Mouse (Mus musculus) liver, embryonic 14.5 days (tissue): Measurements from ENCODE around the gene Pdhx. TPM values are rescaled to one million over a fixed set of nuclear protein-coding genes. Genes with fewer than 3 reads are reported as not detected.

Experiments
- ATAC-seq: fragments of 200-750 bp; cut with Nextera tagmentation; 2 replicates; pipeline ENCODE4 v1.8.0; 2017; ENCODE audit warnings: moderate number of reproducible peaks, mild to moderate bottlenecking, moderate library complexity; ENCODE audit not compliant: insufficient read depth
- DNase-seq, 3 experiments: peaks; one replicate each; pipeline ENCODE4 v3.0.0-alpha.2; 2012 to 2013; ENCODE audit warnings: low read depth in 3 of 3, low spot score in 3 of 3
- H3K27ac ChIP-seq: fragments of 300-500 bp; sonication (generic); 2 replicates; pipeline ENCODE4 v1.5.1; 2014; ENCODE audit warnings: moderate library complexity, mild to moderate bottlenecking, control low read depth, inconsistent platforms
- H3K27me3 ChIP-seq: fragments of 300-500 bp; sonication (generic); 2 replicates; pipeline ENCODE4 v1.6.1; 2014; ENCODE audit warnings: mild to moderate bottlenecking, low read length, moderate library complexity; ENCODE audit not compliant: control insufficient read depth, insufficient read depth
- H3K36me3 ChIP-seq: fragments of 300-500 bp; sonication (generic); replicated peaks from 2 replicates; pipeline ENCODE4 v1.6.1; 2014; ENCODE audit warnings: low read depth; ENCODE audit not compliant: control insufficient read depth, insufficient read depth
- H3K4me1 ChIP-seq, 2 experiments: fragments of 200-500 bp in 1 of 2; fragments of 300-500 bp in 1 of 2; sonication (generic) in 1 of 2; replicated peaks; 2 replicates each; pipeline ENCODE4 v1.6.1; 2012 to 2014; ENCODE audit warnings: antibody characterized with exemption in 1 of 2, inconsistent platforms in 1 of 2, low read length in 1 of 2; ENCODE audit not compliant: control insufficient read depth in 2 of 2, insufficient read depth in 2 of 2
- H3K4me2 ChIP-seq: fragments of 300-500 bp; sonication (generic); 2 replicates; pipeline ENCODE4 v1.6.1; 2014; ENCODE audit warnings: low read depth, mild to moderate bottlenecking, control low read depth, moderate library complexity
- H3K4me3 ChIP-seq, 2 experiments: fragments of 200-500 bp in 1 of 2; fragments of 300-500 bp in 1 of 2; sonication (generic) in 1 of 2; 2 replicates each; pipeline ENCODE4 v1.5.1; 2012 to 2014; ENCODE audit warnings: low read depth in 2 of 2, low read length in 2 of 2, mild to moderate bottlenecking in 2 of 2, control low read depth in 1 of 2, inconsistent platforms in 1 of 2, moderate library complexity in 1 of 2; ENCODE audit not compliant: insufficient read depth in 1 of 2
- H3K9ac ChIP-seq: fragments of 300-500 bp; sonication (generic); replicated peaks from 2 replicates; pipeline ENCODE4 v1.6.1; 2014; ENCODE audit warnings: mild to moderate bottlenecking, control low read depth, moderate library complexity
- H3K9me3 ChIP-seq: fragments of 300-500 bp; sonication (generic); 2 replicates; pipeline ENCODE4 v1.6.1; 2016; ENCODE audit warnings: low read length, mixed read lengths; ENCODE audit not compliant: control insufficient read depth
- CTCF ChIP-seq: IDR thresholded peaks from 2 replicates; pipeline ENCODE4 v1.5.1; 2016; ENCODE audit warnings: antibody characterized with exemption, low read depth, control low read depth
- EP300 ChIP-seq: IDR thresholded peaks from 2 replicates; pipeline ENCODE4 v1.6.1; 2016; ENCODE audit warnings: antibody characterized with exemption, low read depth
- WGBS: fragments of 180-500 bp; shearing (Covaris S2); extraction: QIAGEN DNeasy Blood & Tissue Kit; methylation state at CpG from one replicate; pipeline ENCODE4 v1.1.7; 2014; ENCODE audit not compliant: insufficient replicate concordance; 5-methylcytosine and 5-hydroxymethylcytosine counted together
- polyA plus RNA-seq, 2 experiments: library from polyadenylated mRNA; depleted of rRNA in 1 of 2; stranded (reverse) in 1 of 2; unstranded in 1 of 2; fragments of >200 nt; fragmentation: Nextera tagmentation in 1 of 2; extraction: Ambion mirVana in 1 of 2; gene quantifications; 2 replicates each; pipeline versions ENCODE4 v1.2.1 to v1.2.3; 2012 to 2014

The Pdhx gene
- polyA plus RNA-seq, 2 experiments: 16.0 to 23.8 TPM

- no peaks in the 10 kb centered on the region for H3K9me3 ChIP-seq
- no peak overlapping the region for H3K4me3 ChIP-seq
- 0 out of 4 replicates have a peak, but pooled peaks cover 0 to 2% of the 10 kb centered on the region in 2 experiments for H3K4me1 ChIP-seq
- H3K27ac ChIP-seq: no peak overlapping the region
- H3K36me3 ChIP-seq: no peaks in the 10 kb centered on the region
- H3K4me2 ChIP-seq: no peak overlapping the region
- no peak overlapping the region for H3K9ac ChIP-seq
- DNase-seq (no peak), ATAC-seq (no peak)
- TF ChIP-seq EP300: no peak
- no peak for TF ChIP-seq CTCF
- no peaks in the 10 kb centered on the region for H3K27me3 ChIP-seq
Measured at GRCm38 (mm10) chr2:102979112-102979511, 94.2 kb downstream of the Pdhx start.

DNA sequence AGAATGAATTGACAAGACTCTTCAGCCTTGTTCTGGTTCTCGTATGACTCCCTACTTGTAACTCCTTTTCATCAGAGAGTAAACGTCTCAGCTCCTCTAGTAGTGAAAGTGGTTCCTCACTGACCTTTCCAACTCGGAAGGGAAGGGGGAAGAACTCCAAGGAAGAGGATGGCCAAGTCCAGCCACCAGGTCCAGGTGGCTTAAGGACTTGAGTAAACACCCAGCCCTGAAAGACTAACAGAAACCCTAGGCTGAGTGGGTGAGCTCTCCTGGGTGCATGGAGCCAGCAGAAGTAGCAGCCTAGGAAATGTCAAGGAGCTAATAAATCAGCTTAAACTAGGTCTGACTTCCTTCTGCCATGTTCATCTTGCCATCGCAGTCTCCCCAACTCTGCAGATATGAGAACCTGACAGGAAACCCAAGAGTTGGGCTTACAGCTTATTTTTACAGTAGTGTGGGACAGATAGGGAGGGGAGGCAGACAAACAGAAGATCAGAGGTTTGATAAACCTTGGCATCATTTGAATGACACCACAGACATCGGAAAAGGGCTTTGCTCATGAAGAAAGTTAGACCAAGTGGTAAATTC lies 97.9 kb downstream of the Pdhx start:
- Histone ChIP-seq H3K4me1 (peaks cover 0 to 5% of the 10 kb centered on the region in 2 experiments; a peak in 2 of 4 replicates), H3K27me3 (no peaks in the 10 kb centered on the region), H3K4me2 (no peak overlapping the region), H3K9ac (no peak overlapping the region), H3K9me3 (no peaks in the 10 kb centered on the region), H3K36me3 (no peaks in the 10 kb centered on the region), H3K27ac (no peak overlapping the region), H3K4me3 (no peak overlapping the region)
- ATAC-seq (no peak), DNase-seq (no peak)
- 13% methylated on average over 5 of the region's 5 CpGs for WGBS
- no peak for TF ChIP-seq EP300
- no peak for TF ChIP-seq CTCF

- Histone ChIP-seq H3K27me3 (no peaks in the 10 kb centered on the region), H3K4me2 (no peak overlapping the region), H3K9me3 (no peaks in the 10 kb centered on the region), H3K27ac (no peak overlapping the region), H3K9ac (no peak overlapping the region), H3K4me3 (no peak overlapping the region), H3K36me3 (no peaks in the 10 kb centered on the region), H3K4me1 (peaks cover 0 to 5% of the 10 kb centered on the region in 2 experiments; a peak in 2 of 4 replicates)
- DNase-seq (no peak), ATAC-seq (no peak)
- WGBS: 66% methylated on average over 3 of the region's 3 CpGs
- no peak for TF ChIP-seq CTCF
- no peak for TF ChIP-seq EP300
Measured at GRCm38 (mm10) chr2:102973115-102973514, 100.2 kb downstream of the Pdhx start.

DNA sequence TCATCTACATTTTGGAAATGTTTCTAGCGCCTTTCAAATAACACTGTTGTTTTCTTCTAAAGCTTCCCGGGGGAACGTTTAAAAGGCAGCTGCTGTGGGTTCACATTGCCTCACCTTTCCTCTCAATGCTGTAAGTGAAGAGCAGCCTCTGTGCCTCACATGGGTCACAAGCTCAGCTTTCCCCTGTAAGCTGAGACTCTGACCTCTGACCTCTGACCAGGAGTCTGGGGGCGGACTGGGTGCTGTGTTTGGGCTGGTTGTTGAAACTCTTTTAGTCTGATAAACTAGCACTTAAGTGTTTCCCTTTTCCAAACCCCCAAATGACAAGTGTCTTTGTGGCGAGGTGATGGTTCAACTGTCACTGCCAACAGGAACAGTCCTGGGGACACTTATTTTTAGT lies 100.7 kb downstream of the Pdhx start:
- Histone ChIP-seq H3K4me1 (peaks cover 0 to 5% of the 10 kb centered on the region in 2 experiments; a peak in 2 of 4 replicates), H3K27ac (no peak overlapping the region), H3K9ac (no peak overlapping the region), H3K9me3 (no peaks in the 10 kb centered on the region), H3K4me2 (no peak overlapping the region), H3K36me3 (no peaks in the 10 kb centered on the region), H3K27me3 (no peaks in the 10 kb centered on the region), H3K4me3 (no peak overlapping the region)
- no peak for ATAC-seq
- no peak for TF ChIP-seq CTCF
- TF ChIP-seq EP300: no peak
- WGBS: 27% methylated on average over 5 of the region's 5 CpGs
- DNase-seq: no peak

GRCm38 (mm10) chr2:102971951-102972350 lies 101.4 kb downstream of the Pdhx start:
- Histone ChIP-seq H3K27ac (no peak overlapping the region), H3K27me3 (no peaks in the 10 kb centered on the region), H3K4me3 (no peak overlapping the region), H3K4me2 (no peak overlapping the region), H3K36me3 (no peaks in the 10 kb centered on the region), H3K9ac (no peak overlapping the region), H3K9me3 (no peaks in the 10 kb centered on the region), H3K4me1 (peaks cover 0 to 5% of the 10 kb centered on the region in 2 experiments; a peak in 2 of 4 replicates)
- ATAC-seq (no peak), DNase-seq (no peak)
- TF ChIP-seq EP300 (no peak), CTCF (no peak)

Other genes with a start within 250 kb of the Pdhx start
- gene Cd44, start 171.8 kb downstream of the Pdhx start, polyA plus RNA-seq (2012; rRNA removed): 8.4 and 9.2 TPM in 2 replicates
- gene Cd44, start 171.8 kb downstream of the Pdhx start, polyA plus RNA-seq (2014; fragmentation: Nextera tagmentation; extraction: Ambion mirVana): 15.5 and 16.2 TPM in 2 replicates
- 14.8 and 24.4 TPM in 2 replicates for gene Apip, start 162 bp upstream of the Pdhx start, polyA plus RNA-seq (2012; rRNA removed)
- 45.1 and 46.0 TPM in 2 replicates for gene Apip, start 162 bp upstream of the Pdhx start, polyA plus RNA-seq (2014; fragmentation: Nextera tagmentation; extraction: Ambion mirVana)
- gene Ehf, start 229.8 kb upstream of the Pdhx start, polyA plus RNA-seq (2012; rRNA removed): 0.04 and 0.10 TPM in 2 replicates
- 0.08 and 0.27 TPM in 2 replicates for gene Ehf, start 229.8 kb upstream of the Pdhx start, polyA plus RNA-seq (2014; fragmentation: Nextera tagmentation; extraction: Ambion mirVana)